Mouse (Mus musculus) thymus, adult 2 months (tissue): ENCODE measurements around the gene Akp3. TPM values are rescaled to one million over a fixed set of nuclear protein-coding genes. Genes with fewer than 3 reads are reported as not detected.

Experiments used
- DNase-seq: peaks from one replicate; pipeline ENCODE4 v3.0.0; 2021
- H3K27ac ChIP-seq: fragments of 200-500 bp; 2 replicates; pipeline ENCODE4 v1.5.1; 2012; ENCODE audit warnings: low read length, control low read depth; ENCODE audit not compliant: control insufficient read depth, insufficient read depth
- H3K27me3 ChIP-seq: fragments of 200-500 bp; 2 replicates; pipeline ENCODE4 v1.6.1; 2012; ENCODE audit warnings: mild to moderate bottlenecking, low read length, moderate library complexity, mixed read lengths; ENCODE audit not compliant: control insufficient read depth, insufficient read depth
- H3K36me3 ChIP-seq: fragments of 200-500 bp; 2 replicates; pipeline ENCODE4 v1.6.1; 2012; ENCODE audit warnings: mild to moderate bottlenecking, low read length, moderate library complexity; ENCODE audit not compliant: control insufficient read depth, insufficient read depth
- H3K4me1 ChIP-seq: fragments of 200-500 bp; replicated peaks from 2 replicates; pipeline ENCODE4 v1.6.1; 2012; ENCODE audit warnings: low read length; ENCODE audit not compliant: control insufficient read depth, insufficient read depth
- H3K4me3 ChIP-seq: fragments of 200-500 bp; 2 replicates; pipeline ENCODE4 v1.5.1; 2012; ENCODE audit warnings: mild to moderate bottlenecking, low read length, control low read depth, moderate library complexity; ENCODE audit not compliant: control insufficient read depth, insufficient read depth
- CTCF ChIP-seq: fragments of 200-500 bp; IDR thresholded peaks from 2 replicates; pipeline ENCODE4 v1.5.1; 2012; ENCODE audit warnings: mild to moderate bottlenecking, control low read depth, low read length, moderate library complexity, borderline replicate concordance; ENCODE audit not compliant: control insufficient read depth, poor library complexity, insufficient read depth; ENCODE audit errors: extremely low read depth
- POLR2A ChIP-seq: fragments of 200-500 bp; IDR thresholded peaks from 2 replicates; pipeline ENCODE4 v1.6.1; 2012; ENCODE audit warnings: mild to moderate bottlenecking, low read length, control low read depth, moderate library complexity; ENCODE audit not compliant: control insufficient read depth, poor library complexity, insufficient read depth; ENCODE audit errors: extremely low read depth
- WGBS: fragments of 180-500 bp; shearing (Covaris S2); methylation state at CpG from one replicate; pipeline ENCODE4 v1.1.7; 2018; 5-methylcytosine and 5-hydroxymethylcytosine counted together
- polyA plus RNA-seq: library from polyadenylated mRNA; depleted of rRNA; stranded (reverse); fragments of >200 nt; gene quantifications from 2 replicates; pipeline ENCODE4 v1.2.3, GENCODE M21; 2012

Akp3 gene
- polyA plus RNA-seq, 1 experiment, result 0.62 TPM

DNA sequence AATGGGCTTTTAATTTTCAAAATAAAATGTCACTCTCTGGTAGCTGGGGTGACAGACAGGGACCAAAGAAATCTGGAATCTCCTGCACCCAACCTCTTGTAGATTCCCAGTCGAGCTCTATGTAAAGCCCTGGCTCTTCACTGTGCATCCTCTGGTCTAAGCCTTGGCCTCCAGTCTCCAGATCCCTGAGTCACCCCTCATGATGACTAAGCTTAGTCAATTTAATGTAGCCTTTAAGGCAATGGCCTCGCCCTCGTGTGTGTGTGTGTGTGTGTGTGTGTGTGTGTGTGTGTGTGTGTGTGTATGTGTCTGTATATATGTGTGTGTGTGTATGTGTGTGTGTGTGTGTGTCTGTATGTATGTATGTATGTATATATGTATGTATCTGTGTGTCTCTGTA lies 34.6 kb downstream of the Akp3 start:
- DNase-seq, result no peak
- H3K27ac ChIP-seq, result no peak overlapping the region
- H3K36me3 ChIP-seq, result no peaks in the 10 kb centered on the region
- no peaks in the 10 kb centered on the region; the same call in 1 of the 2 replicates for H3K27me3 ChIP-seq
- H3K4me1 ChIP-seq, result no peaks in the 10 kb centered on the region
- no peak for TF ChIP-seq POLR2A
- WGBS, result 66% methylated on average over 3 of the region's 3 CpGs
- no peak overlapping the region for H3K4me3 ChIP-seq

DNA sequence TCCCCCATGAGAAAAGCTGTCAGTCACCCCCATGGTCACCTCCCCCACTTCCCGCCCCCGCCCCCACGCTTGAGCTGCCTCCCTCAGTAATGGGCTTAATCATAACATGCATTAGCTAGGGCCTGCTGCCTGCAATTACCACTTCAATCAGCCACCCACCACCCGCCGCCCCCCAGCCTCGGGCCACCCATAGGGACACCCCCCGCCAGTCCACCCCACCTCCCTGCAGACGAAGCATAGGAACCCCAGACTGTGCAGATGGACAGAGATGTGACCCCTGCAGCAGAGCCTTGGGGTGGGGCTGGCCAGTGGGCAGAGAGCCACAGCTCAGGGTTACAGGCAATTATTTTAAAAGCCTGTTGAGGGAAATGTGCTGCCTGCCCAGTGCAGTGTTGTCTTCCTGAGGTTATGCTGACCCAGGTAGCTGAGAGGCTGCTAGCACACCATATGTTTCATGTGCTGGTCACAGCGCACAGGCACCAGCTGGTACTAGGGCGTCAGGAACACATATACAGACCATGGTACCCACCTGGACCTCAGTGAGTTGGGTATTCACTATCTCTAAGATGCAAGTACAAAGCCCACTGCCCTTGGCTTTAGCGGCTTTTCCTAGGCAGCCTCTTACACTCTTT lies 39.5 kb downstream of the Akp3 start:
- Histone ChIP-seq H3K4me3 (no peak overlapping the region), H3K36me3 (no peaks in the 10 kb centered on the region), H3K4me1 (no peaks in the 10 kb centered on the region), H3K27me3 (no peaks in the 10 kb centered on the region), H3K27ac (no peak overlapping the region)
- TF ChIP-seq CTCF (no peak), POLR2A (no peak)
- no peak for DNase-seq
- WGBS, result 46% methylated on average over 11 of the region's 11 CpGs

DNA sequence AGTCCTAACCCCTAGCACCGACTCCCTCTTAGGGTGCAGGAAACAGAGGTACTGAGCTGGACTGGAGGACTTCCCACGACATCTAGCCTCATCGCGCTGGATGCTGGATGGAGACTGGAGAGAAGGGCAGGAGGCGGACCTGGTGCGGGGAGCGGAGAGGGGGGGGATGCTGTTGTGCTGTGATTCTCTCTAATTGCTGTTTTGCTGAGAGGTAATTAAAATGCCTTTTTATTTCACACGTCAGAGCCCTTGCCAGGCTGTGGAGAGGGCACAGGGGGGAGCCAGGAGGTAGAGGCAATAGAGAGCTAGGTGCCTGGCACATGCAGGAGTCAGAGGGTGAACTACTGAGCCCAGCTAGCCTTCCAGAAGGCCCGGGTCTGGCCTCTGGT lies 40.0 kb downstream of the Akp3 start:
- Histone ChIP-seq H3K4me1 (no peaks in the 10 kb centered on the region), H3K27ac (no peak overlapping the region), H3K36me3 (no peaks in the 10 kb centered on the region), H3K27me3 (no peaks in the 10 kb centered on the region), H3K4me3 (no peak overlapping the region)
- DNase-seq, result no peak
- 57% methylated on average over 9 of the region's 9 CpGs for WGBS
- TF ChIP-seq CTCF (no peak), POLR2A (no peak)

DNA sequence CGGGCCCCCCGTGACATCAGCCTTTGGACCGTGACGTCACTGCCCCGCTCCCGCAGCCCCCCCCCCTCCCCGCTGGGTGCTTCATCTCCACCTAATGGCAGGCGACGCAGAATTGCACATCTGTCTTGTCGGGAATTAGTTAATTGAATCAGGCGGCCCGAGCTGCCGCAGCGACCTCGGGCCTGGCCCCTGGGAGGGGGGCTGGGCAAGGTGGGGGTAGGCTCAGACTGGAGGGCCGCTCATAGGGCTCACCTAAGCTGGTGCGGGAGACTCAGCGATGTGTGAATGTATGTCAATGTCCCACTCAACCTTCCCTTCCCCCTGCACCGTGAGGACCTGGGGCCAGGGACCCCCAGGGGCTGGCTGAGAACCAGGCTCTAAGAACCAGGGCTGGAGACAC lies 45.7 kb downstream of the Akp3 start:
- no peak overlapping the region for H3K27ac ChIP-seq

DNA sequence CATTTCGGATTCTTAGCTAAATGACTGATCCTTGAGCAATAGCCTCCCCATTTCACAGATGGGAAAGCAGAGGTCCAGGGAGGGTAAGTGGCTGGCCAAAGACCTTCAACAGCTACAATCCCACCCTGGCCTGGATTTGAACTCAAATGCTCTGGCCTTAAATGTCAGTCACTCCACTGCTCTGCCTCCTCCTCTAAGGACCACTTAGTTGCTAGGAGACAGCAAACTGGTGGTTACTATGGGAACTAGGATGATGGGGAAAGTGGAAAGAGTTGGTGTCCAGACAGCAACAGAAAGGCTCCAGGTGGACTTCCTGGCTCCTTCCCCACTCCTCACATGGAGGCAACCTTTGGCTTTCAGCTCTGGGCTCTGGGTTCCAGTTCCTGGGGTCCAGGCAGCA lies 46.5 kb downstream of the Akp3 start:
- TF ChIP-seq CTCF (no peak), POLR2A (no peak)
- Histone ChIP-seq H3K27ac (no peak overlapping the region), H3K36me3 (no peaks in the 10 kb centered on the region), H3K27me3 (no peaks in the 10 kb centered on the region; the same call in 1 of the 2 replicates), H3K4me3 (no peak overlapping the region), H3K4me1 (no peaks in the 10 kb centered on the region)
- WGBS, result 84% methylated on average over 1 of the region's 1 CpGs
- no peak for DNase-seq

More for the DNA sequence above, 45.7 kb downstream of the Akp3 start:
- Histone ChIP-seq H3K27me3 (no peaks in the 10 kb centered on the region; the same call in 1 of the 2 replicates), H3K4me3 (no peak overlapping the region), H3K4me1 (no peaks in the 10 kb centered on the region), H3K36me3 (no peaks in the 10 kb centered on the region)
- 23% methylated on average over 19 of the region's 19 CpGs for WGBS
- no peak for TF ChIP-seq CTCF
- no peak for TF ChIP-seq POLR2A
- no peak for DNase-seq

DNA sequence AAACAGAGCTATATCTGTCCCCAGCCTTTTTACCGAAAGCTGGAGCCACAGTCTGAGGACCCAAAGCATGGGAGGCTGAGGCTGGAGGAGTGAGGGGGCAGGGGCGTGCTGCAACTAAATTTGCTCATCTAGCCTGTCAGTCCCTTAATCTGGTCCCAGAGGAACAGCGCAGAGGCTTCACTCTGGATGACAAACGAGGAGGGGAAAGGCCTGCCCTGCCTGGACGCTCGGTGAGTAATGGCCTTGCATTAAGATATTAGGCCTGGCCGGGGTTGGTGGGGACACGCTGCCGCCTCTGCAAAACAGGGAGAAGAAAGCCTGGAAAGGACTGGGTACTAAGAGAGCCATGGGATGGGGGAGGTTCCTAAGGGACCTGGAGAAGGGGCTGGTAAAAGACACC lies 47.5 kb downstream of the Akp3 start:
- no peak for TF ChIP-seq CTCF
- DNase-seq, result no peak
- H3K36me3 ChIP-seq, result no peaks in the 10 kb centered on the region
- H3K4me1 ChIP-seq, result no peaks in the 10 kb centered on the region
- H3K27ac ChIP-seq, result no peak overlapping the region
- WGBS, result 81% methylated on average over 9 of the region's 9 CpGs
- H3K27me3 ChIP-seq, result no peaks in the 10 kb centered on the region; the same call in 1 of the 2 replicates
- no peak overlapping the region for H3K4me3 ChIP-seq
